Mouse (Mus musculus): ENCODE data around the gene Thap2.
A peak's percentile ranks its signal among the peaks of the same experiment; 100 is the strongest.

Thap2 gene

DNA sequence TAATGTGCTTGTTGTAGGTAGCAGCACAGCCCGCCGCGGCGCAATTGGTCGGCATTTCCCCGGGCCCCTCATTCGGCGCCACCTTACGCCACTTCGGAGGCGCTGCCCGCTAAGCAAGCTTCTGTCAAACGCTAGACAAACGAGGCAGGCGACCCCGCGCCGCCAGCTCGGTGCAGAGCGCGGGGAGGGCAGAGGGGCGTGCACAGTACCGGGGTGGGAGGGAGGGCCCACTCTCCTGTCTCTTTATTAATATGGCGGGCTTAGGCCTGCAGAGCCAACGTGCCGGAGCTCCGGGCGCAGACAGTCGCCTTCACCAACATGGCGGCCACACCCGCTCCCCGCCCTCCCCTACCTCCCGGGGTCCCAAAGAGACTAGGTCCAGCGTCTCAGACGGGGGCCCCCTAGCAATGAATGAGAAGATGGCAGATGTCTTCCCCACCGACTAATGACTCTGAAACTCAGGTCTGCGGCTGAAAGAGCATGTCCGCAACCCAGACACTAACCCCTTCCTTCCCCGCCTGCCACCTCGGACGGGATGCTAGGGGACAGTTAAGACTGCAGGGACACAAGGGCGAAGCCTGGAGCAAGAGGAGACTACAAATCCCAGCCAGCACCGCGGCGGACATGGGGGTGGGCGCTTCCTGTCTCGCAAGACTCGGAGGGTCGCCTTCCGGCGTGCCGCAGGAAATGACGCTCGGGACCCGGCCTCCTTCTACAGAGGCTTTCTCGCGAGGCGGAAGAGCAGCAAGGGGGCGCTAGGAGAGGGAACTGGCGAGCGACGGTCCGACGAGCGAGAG, at the start of gene Thap2, which contains the start of gene Zfc3h1:
Gene Thap2, minus strand, starts transcription at position 223 of the 797 bp plus-strand sequence.
Gene Zfc3h1, plus strand, starts transcription at position 739 of the 797 bp plus-strand sequence.
- DNase-seq (ENCODE audit: low spot score): peak; percentile 89

DNA sequence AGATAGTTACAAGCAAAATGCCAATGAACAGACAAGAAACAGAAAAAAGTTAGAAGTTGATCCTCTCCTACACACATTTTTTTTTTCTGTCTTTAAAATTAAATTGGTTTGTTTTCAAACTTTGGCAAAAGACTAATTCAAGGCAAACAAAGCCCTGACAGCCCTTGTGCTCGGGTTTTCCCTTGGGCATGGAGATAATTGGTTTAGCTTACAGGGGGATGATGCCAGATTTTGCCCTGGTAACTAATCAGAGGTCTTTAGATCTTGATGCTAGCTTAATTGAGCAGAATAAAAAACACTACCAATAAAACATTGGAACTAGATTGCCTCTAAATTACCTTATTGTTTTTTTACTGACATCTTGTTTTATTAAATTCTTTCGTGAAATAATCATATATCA, 41.1 kb upstream of the Thap2 start:
- no peak for DNase-seq (ENCODE audit: low spot score)

DNA sequence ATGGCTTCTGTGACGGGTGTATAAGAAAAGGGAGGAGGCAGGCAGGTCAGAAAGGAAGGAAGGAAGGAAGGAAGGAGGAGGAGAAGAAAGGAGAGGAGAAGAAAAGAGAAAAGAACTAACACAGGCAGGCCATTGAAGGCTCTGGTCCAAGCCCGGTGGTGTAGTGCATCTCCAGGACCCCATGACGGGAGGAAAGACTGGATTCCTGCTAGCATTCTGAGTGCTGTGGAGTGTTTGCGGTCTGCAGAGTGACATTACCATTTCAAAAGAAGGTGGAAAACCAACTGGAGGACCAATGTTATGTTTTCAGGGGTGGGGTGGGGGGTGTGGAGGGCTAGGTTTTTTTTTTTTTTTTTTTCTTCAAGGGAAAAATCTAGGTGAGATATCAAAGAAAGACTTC, 37.7 kb upstream of the Thap2 start:
- no peak for DNase-seq (ENCODE audit: low spot score)

DNA sequence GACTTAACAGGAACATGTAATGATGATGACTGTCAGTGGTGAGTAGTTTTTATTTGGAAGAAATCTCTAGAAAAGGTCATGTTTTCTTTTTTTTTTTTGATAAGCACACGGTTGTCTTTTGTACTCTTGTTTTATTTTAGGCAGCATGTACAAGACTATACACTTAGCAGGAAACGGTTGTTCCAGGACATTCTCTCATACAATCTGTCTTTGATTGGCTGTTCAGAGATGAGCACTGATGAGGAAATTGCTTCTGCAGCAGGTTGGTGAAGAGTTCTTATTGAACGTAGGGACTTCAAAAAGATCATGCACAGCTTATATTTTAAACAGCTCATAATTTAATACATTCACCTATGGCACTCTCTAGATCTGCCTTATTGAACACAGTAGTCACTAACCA, 29.8 kb upstream of the Thap2 start:
- no peak for DNase-seq (ENCODE audit: low spot score)

DNA sequence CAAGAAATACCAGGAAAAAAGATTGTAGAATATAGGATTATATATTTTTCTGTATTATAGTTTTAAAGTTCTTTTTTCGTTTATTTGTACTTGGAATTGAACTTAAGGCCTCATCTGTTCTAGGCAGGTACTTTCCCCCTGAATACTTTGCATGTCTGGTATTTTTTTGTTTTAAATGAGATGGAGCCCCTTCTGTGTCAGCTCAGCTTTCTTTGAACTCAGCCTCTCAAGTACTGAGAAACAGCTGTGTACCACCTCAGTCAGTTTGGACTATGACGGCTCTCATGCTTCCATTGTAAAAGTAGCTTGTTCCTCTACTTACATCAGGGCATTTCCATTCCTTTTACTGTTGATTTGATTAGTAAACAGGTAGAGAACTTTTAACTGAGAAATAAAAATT, 29.3 kb upstream of the Thap2 start:
- no peak for DNase-seq (ENCODE audit: low spot score)

DNA sequence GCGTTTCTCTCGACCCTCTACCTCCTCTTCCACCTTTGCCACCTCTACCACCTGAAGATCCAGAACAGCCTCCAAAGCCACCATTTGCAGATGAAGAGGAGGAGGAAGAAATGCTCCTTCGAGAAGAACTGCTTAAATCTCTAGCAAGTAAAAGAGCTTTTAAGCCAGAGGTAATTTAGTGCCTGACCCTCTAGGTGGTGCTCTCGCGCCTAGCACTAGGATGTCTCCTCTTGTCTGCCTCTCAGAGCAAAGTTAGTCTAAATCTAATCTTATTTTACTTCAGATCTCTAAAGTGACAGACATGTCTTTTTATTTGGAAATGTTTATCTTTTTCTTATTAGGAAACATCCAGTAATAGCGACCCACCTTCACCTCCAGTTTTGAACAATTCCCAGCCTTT, 22.1 kb upstream of the Thap2 start:
- peak; percentile 50 for DNase-seq (ENCODE audit: low spot score)

DNA sequence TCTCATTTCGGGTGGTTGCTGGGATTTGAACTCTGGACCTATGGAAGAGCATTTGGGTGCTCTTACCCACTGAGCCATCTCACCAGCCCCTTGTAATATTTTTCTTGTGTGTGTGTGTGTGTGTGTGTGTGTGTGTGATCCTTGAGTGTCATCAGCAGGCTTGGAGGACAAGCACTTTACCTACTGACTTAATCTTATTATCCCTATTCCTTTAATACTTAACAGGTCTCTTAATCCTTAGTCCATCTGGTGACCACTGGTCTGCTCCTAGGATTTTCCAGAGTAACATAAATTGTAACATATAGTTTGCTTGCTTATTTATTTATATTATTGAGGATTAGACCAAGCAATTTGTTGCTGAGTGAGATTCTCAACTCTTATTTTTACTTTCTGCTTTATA, 7.7 kb upstream of the Thap2 start:
- DNase-seq (ENCODE audit: low spot score): no peak

DNA sequence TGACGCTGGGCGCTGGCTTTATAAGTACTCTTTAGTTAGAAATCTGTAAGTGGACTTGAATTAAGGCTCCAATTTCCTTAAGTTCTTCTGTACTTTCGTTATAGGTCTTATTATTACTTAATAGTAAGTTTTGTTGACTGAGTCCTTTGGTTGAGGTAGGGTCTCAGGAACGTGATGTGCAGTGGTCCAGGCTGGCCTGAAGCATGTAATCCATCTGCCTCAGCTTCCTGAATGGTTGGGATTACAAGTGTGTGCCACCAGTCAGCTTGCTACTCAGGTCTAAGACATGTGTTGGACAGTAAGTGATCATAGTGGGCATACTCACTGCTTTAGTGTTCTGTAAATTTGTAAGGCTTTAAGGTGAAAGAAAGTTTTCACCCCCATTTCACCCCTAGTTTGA, 6.8 kb upstream of the Thap2 start:
- no peak for DNase-seq (ENCODE audit: low spot score)

DNA sequence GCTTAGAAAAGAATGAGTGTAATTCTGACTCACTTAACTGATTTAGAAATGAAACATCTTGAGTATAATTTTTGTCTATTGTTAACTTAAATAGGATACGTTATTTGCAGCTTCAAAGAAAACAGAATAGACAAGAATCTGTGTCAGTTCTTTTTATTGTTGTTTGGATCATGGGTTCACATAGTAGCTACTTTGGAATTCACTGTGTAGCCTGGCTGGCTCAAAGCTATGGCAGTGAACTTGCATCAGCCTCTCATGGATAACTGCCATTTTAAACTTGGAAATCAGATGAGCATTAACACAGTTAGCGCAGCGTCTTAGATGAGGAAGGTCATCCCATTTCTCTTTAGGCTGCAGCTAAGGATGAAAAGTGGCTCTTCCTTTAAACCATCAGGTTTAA, 3.6 kb upstream of the Thap2 start:
- no peak for DNase-seq (ENCODE audit: low spot score)

DNA sequence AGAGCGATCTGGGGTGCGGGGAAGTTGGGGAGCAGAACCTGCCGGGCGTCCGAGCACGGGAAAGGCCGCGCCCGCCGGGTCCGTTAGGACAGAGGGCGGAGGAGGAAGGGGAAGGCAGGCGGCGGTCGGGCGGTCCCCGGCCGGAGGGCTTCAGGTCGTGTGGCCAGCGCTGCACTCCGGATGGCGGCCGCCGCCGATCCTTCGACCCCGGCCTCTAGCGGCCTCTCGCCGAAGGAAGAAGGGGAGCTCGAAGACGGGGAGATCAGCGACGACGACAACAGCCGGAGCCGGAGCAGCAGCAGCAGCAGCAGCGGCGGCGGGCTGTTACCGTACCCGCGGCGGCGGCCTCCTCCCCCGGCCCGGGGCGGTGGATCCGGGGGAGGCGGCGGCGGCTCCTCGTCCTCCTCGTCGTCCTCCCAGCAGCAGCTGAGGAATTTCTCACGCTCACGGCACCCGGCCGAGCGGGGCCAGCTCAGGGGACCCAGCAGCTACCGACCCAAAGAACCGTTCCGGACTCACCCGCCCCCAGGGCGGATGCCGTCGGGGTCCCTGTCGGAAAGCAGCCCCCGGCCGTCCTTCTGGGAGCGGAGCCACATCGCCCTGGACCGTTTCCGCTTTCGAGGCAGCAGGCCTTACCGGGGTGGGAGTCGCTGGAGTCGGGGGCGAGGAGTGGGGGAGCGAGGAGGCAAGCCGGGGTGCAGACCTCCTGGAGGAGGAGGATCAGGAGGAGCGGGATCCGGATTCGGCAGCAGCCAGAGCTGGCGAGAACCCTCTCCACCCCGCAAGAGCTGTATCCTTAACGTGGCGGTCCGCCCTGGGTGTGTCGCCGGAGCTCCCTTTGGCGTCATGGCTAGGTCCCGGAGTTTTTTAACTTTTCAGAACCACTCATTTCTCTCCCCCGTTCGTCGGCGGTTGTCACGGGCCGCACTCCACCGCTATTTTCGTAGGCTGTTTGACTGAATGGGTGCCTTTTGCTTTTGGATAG, 1.1 kb upstream of the Thap2 start:
- DNase-seq (ENCODE audit: low spot score): peak; percentile 54

DNA sequence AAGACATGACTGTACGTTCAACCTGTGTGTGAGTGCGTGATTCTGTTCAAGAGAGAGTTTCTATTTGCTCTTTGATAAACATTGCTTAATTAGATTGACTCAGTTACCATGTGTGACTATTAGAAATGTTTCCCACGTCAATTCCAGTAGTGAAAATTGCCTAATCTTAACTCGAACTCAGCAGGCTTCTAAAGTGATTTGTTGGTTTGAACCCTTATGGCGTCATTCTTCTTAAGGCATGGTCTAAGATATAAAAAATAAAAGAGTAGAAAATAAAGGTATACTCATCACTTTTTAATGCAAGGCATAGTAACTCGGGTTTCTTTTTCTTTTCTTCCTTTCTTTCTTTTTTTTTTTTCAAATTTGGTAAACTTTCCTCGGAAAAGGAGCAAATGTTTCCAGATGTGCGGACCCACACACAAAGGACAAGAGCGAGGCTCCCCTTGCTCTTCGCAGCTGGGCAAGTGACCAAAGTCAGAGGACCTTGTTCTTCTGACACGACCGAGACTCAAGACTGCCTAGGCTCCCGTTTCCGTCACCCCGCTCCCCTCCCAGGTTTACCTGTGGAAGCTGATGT, 511 bp downstream of the Thap2 start:
- no peak for DNase-seq (ENCODE audit: low spot score)

DNA sequence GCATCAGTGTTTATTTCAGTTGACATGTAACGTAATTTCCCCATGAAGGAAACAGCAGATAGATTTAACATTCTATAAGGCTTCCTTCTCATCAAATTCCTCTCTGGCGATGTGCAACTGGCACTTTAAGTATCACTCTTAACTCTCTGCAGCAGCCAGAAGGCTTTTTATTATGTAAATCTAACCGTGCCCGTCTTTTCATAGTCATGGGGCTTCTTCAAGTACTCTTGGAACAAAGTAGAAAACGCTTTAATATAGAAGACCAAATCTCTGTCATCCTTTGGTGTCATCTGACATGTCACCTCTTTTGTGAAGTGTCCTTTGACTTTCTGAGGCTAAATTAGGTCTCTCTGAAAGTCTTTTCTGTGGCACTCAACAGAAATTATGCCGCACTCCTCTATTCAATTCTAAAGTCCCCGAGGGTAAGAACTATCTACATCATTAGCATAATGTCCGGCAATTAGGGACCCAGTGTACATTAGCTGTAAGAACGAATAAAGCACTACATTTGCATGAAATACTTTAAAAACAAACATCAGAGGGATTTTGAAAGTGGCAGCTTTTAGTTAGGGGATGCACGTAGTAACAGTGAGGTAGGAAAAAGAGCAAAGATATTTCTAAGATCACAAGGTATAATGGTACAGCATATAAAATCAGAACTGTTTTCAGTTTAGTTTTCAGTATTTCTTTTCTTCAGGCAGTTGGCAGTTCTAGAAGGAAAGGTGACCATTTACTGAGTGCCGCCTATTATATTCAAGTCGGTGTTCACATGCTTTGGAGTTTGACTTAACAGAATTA, 1.2 kb downstream of the Thap2 start:
- no peak for DNase-seq (ENCODE audit: low spot score)

DNA sequence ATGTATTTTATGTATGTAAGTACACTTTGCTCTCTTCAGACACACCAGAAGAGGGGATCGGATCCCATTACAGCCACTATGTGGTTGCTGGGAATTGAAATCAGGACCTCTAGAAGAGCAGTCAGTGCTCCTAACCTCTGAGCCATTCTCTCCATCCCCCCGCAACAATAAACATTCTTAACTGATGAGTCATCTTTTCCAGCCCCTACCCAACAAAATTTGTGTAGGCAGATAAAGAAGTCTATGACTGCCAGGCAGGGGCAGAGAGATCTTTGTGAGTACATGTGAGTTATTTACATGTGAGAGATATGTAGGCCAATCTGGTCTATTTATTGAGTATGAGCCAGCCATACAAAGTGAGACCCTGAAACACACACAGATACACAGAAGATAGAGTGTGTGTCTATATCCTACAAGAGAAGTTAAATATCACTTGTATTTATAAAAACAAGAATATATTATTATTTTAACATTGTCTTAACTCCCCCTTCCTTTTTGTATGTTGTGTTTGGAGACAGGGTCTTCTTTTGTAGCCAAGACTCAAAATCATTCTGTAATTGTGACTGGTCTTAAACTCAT, 2.6 kb downstream of the Thap2 start:
- DNase-seq (ENCODE audit: low spot score): no peak

DNA sequence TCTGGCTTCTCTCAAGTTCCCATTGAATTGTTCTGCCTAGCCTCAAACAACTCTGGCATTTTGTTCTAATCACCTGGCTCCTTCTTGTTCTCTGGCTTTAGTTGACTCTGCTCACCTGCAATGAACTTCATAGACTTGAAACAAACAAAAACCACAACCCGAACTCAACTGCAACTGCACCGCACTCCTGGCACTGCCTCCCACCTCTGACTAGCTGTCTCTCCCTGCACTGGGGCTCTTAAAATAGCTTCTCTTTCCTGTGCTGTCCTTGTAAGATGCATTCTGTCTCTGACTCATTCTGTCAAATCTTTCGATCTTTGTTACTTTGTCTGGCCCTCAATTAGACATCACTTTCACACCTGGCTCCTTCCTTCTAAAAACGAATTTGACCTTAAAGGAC, 21.1 kb downstream of the Thap2 start:
- no peak for DNase-seq (ENCODE audit: low spot score)

DNA sequence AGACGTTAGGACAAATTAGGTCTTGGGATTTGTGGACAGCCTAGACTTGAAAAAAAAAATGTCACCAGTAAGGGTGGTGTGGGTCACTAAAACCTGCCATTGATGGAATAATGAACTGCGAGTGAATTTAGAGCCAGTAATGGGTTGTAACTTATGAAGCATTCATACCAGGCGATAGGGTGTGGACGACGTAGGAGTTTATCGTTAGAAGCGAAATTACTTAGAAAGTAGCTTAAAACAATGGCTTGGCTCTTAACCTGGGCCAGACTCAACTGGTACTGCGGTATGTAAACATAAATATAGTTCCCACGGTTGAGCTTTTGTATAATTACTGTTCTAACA, 21.6 kb downstream of the Thap2 start:
- no peak for DNase-seq (ENCODE audit: low spot score)

DNA sequence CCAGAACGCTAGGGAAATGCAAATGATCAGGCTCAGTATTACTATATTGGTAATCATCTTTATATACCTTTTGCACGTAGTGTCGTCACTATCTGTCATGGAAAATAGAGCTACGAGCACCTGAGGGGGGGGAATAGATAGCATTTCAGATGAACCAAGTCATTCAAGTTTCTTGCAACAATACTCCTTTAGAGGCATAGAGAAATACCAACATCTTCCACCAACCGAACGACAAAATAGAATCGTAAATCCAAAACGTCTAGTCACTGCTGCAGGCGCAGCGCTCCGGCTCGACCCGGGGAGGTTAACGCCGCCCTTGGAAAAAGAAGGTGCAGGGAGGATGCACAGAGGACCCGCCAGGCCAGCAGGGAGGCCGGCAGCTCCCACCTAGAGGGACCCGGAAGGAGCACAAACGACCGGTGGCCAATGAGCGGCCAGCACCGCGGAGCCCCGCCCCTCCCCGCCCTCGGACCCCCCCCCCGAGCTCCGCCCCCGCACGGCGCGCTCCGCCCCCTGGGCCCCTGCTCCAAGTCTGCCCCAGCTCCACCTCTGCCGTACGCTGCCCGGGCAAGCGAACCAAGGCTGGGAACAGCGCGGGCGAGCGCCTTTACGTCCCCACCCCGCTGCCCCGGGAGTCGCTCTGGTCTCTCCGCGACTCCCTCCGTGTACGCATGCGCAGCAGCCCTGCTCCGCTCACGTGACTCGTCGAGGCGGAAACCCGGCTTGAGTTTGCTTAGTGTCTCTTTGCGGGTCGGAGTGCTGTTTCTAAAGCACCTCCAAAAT, 22.2 kb downstream of the Thap2 start, which contains the start of gene Tmem19:
Gene Tmem19, minus strand, starts transcription at position 662 of the 783 bp plus-strand sequence.
- peak; percentile 94 for DNase-seq (ENCODE audit: low spot score)

DNA sequence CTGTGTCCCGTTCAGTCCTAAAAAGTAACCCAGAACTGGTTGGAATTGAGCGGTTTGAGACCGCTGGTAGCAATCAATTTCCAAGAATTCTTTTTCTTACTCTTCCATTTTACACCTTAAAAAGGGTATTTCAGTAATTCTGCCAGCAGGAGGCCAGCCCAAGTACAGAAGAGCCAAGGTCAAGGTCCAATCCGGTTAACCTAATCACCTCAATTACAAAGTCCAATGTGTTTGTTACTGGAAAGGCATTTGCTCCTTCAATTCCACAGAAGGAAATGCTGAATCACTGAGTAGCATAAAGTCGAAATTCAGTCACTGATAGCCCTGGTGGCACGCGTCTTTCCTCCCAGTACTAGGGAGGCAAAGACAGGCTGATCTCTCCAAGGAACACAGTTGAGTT, 25.2 kb downstream of the Thap2 start:
- DNase-seq (ENCODE audit: low spot score): no peak

DNA sequence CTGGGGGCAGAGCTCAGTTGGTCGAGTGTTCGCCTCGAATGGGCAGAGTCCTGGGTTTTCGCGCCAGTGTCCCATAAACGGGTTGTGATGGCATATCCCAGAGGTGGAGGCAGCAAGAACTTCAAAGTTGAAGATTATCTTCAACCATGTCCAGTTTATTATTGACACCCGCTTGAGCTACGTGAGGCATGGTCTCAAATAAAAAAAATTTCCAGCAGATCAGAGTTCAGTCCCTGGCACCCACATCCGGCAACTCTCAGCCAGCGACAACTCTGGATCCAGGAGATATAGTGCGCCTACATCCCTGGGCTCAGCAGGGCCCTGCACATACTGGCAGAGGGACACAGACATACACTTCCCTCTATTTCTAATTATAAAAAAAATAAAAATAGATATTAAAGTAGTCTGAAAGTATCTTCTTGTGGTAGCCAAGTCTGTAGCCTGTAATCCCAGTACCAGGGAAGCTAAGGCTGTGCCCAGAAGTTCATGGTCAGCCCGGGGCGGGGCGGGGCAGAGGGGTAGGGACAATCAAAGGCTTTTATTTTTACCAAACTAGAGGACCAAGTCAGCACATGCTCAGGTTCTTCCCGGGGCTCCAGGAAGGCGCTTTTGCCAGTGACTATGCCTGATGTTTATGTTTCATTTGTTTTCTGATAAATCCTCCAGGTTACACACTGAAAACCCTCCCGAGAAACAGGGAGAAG, 25.9 kb downstream of the Thap2 start:
- no peak for DNase-seq (ENCODE audit: low spot score)

DNA sequence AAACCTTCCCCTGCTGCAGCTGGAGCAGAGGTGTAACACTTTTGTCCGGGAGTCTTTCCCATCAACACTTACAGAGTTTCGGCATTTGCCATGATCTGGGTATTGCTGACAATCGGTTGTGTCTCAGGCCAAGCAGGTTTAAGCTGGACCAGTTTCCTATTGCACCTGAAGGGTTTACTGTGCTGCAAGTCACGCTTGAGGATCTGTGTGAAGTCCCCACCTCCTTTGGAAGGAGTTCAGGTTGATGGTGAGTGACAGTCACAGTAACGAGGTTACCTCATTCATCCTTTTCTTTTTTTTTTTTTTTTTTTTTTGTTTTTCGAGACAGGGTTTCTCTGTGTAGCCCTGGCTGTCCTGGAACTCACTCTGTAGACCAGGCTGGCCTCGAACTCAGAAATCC, 28.1 kb downstream of the Thap2 start:
- no peak for DNase-seq (ENCODE audit: low spot score)

DNA sequence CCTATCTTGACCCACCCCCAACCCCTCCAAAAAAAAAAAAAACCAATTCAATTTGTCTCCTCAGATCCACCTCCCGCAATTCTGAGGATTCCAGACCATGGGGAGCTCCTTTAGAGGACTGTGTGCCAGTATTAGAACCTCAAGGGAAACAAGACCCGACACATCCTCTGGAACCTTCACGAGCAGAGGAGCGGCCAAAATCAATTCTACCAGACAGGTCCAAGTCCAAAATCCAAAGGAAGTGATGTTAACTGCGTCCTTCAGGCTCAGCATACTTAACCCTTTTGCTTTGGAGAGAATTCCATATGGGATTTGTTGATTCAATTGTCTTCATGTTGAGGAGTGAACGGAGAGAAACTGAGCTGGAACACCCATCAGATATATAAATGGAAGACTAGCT, 29.2 kb downstream of the Thap2 start:
- no peak for DNase-seq (ENCODE audit: low spot score)
